Mouse (Mus musculus): ENCODE measurements around the gene Plppr3. TPM values are rescaled to one million over a fixed set of nuclear protein-coding genes. Genes with fewer than 3 reads are reported as not detected.
"Not testable (repeated sequence)": the region's sequence is repeated elsewhere in the genome, so short reads cannot be mapped to it uniquely, and the experiment has no call there.

Plppr3 gene
- polyA plus RNA-seq, 2 experiments = 61.5 to 220 TPM

GRCm38 (mm10) chr10:79889386-79889785 lies 15.0 kb upstream of the Plppr3 start:
- Histone ChIP-seq H3K4me3 (replicated peaks; ENCODE audit: low read length) (no peak overlapping the region), H3K9ac (ENCODE audit: low read depth, low read length, severe bottlenecking) (no peak overlapping the region), H3K4me2 (replicated peaks; ENCODE audit: low read depth, low read length, severe bottlenecking) (no peak overlapping the region), H3K9me3 (ENCODE audit: control insufficient read depth, low read length) (no peaks in the 10 kb centered on the region), H3K27me3 (ENCODE audit: control insufficient read depth, insufficient read depth, low read length) (no peaks in the 10 kb centered on the region), H3K4me1 (ENCODE audit: control insufficient read depth, insufficient read depth, low read length) (no peaks in the 10 kb centered on the region), H3K36me3 (ENCODE audit: control insufficient read depth, insufficient read depth, low read length) (no peaks in the 10 kb centered on the region), H3K27ac (replicated peaks; ENCODE audit: low read depth, low read length) (no peak overlapping the region)
- TF ChIP-seq POLR2A (IDR thresholded peaks at IDR 0.05; ENCODE audit: borderline replicate concordance, extremely low read depth, insufficient read depth, insufficient read length) = no peak
- ATAC-seq (ENCODE audit: low FRiP score, low read depth) (no peak), DNase-seq (ENCODE audit: low spot score) (no peak)
- WGBS = 69% methylated on average over 2 of the region's 2 CpGs

- no peak overlapping the region for H3K4me3 ChIP-seq (replicated peaks; ENCODE audit: low read length)
- H3K9me3 ChIP-seq (ENCODE audit: control insufficient read depth, low read length) = no peaks in the 10 kb centered on the region
- H3K4me2 ChIP-seq (replicated peaks; ENCODE audit: low read depth, low read length, severe bottlenecking) = no peak overlapping the region
- TF ChIP-seq POLR2A (IDR thresholded peaks at IDR 0.05; ENCODE audit: borderline replicate concordance, extremely low read depth, insufficient read depth, insufficient read length) = no peak
- peaks cover 6% of the 10 kb centered on the region; the same call in 1 of the 2 replicates for H3K4me1 ChIP-seq (ENCODE audit: control insufficient read depth, insufficient read depth, low read length)
- 72% methylated on average over 8 of the region's 8 CpGs for WGBS
- no peak overlapping the region for H3K9ac ChIP-seq (ENCODE audit: low read depth, low read length, severe bottlenecking)
- DNase-seq (ENCODE audit: low spot score) (no peak), ATAC-seq (ENCODE audit: low FRiP score, low read depth) (no peak)
- H3K27me3 ChIP-seq (ENCODE audit: control insufficient read depth, insufficient read depth, low read length) = no peaks in the 10 kb centered on the region
- H3K36me3 ChIP-seq (ENCODE audit: control insufficient read depth, insufficient read depth, low read length) = no peaks in the 10 kb centered on the region
- H3K27ac ChIP-seq (replicated peaks; ENCODE audit: low read depth, low read length) = no peak overlapping the region
Measured at GRCm38 (mm10) chr10:79886611-79887010, 12.2 kb upstream of the Plppr3 start.

GRCm38 (mm10) chr10:79886054-79886453 lies 11.6 kb upstream of the Plppr3 start, which contains the start of gene Elane:
Gene Elane, plus strand, starts transcription at chr10:79886247.
- ATAC-seq (ENCODE audit: low FRiP score, low read depth) (no peak), DNase-seq (ENCODE audit: low spot score) (no peak)
- no peaks in the 10 kb centered on the region for H3K27me3 ChIP-seq (ENCODE audit: control insufficient read depth, insufficient read depth, low read length)
- no peak within 1 kb of the TSS for H3K4me3 ChIP-seq (replicated peaks; ENCODE audit: low read length)
- peaks cover 6% of the 10 kb centered on the region; the same call in 1 of the 2 replicates for H3K4me1 ChIP-seq (ENCODE audit: control insufficient read depth, insufficient read depth, low read length)
- no peaks in the 10 kb centered on the region for H3K36me3 ChIP-seq (ENCODE audit: control insufficient read depth, insufficient read depth, low read length)
- 85% methylated on average over 6 of the region's 6 CpGs for WGBS
- no peak within 1 kb of the TSS for H3K9ac ChIP-seq (ENCODE audit: low read depth, low read length, severe bottlenecking)
- H3K9me3 ChIP-seq (ENCODE audit: control insufficient read depth, low read length) = no peaks in the 10 kb centered on the region
- no peak within 1 kb of the TSS for H3K4me2 ChIP-seq (replicated peaks; ENCODE audit: low read depth, low read length, severe bottlenecking)
- TF ChIP-seq POLR2A (IDR thresholded peaks at IDR 0.05; ENCODE audit: borderline replicate concordance, extremely low read depth, insufficient read depth, insufficient read length) = no peak
- no peak within 1 kb of the TSS for H3K27ac ChIP-seq (replicated peaks; ENCODE audit: low read depth, low read length)

DNA sequence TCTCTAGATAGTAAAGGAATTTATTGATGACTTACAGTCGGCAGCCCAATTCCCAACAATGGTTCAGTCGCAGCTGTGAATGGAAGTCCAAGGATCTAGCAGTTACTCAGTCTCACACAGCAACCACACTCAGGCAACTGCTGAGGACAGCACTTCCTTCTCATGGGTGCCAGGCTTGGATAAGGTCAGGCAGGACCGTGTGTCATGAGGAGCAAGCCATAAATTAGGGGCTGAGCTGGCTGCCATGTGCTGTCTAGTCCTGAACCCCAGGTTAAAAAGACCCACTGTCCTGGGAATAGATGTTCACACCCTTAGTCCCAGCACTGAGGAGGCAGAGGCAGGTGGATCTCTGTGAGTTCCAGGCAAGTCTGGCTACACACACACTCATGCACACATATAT lies 10.5 kb upstream of the Plppr3 start:
- H3K4me3 ChIP-seq (replicated peaks; ENCODE audit: low read length); H3K9ac ChIP-seq (ENCODE audit: low read depth, low read length, severe bottlenecking); H3K27ac ChIP-seq (replicated peaks; ENCODE audit: low read depth, low read length); H3K4me2 ChIP-seq (replicated peaks; ENCODE audit: low read depth, low read length, severe bottlenecking); ATAC-seq (ENCODE audit: low FRiP score, low read depth); H3K36me3 ChIP-seq (ENCODE audit: control insufficient read depth, insufficient read depth, low read length); H3K27me3 ChIP-seq (ENCODE audit: control insufficient read depth, insufficient read depth, low read length); DNase-seq (ENCODE audit: low spot score); H3K9me3 ChIP-seq (ENCODE audit: control insufficient read depth, low read length); H3K4me1 ChIP-seq (ENCODE audit: control insufficient read depth, insufficient read depth, low read length): not testable (repeated sequence)
- WGBS = 59% methylated on average over 2 of the region's 3 CpGs

DNA sequence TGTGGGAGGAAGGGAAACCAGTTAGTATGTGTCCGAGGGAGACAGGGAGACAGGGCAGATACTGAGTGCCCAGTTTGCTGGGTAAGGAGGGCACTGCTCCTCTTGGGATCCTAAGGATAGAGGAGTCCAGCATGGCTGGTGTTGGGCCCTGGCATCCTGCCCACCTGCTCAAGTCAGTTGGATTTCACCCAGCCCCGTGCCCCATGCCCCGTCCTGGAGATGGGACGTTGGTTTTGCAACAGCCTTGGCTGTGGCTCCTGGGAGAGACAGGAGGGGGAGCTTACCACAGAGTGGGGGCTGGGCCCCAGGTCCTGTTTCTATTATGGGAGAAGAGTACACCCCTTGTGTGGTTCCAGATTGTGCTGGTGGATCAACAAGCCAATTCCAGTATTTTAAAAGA lies 10.0 kb upstream of the Plppr3 start:
- TF ChIP-seq POLR2A (IDR thresholded peaks at IDR 0.05; ENCODE audit: borderline replicate concordance, extremely low read depth, insufficient read depth, insufficient read length) = no peak
- DNase-seq (ENCODE audit: low spot score) (no peak), ATAC-seq (ENCODE audit: low FRiP score, low read depth) (no peak)
- H3K9ac ChIP-seq (ENCODE audit: low read depth, low read length, severe bottlenecking) = no peak overlapping the region
- no peak overlapping the region for H3K4me3 ChIP-seq (replicated peaks; ENCODE audit: low read length)
- WGBS = 68% methylated on average over 4 of the region's 4 CpGs
- H3K36me3 ChIP-seq (ENCODE audit: control insufficient read depth, insufficient read depth, low read length) = no peaks in the 10 kb centered on the region
- H3K4me1 ChIP-seq (ENCODE audit: control insufficient read depth, insufficient read depth, low read length) = peaks cover 6% of the 10 kb centered on the region; the same call in 1 of the 2 replicates
- no peaks in the 10 kb centered on the region for H3K27me3 ChIP-seq (ENCODE audit: control insufficient read depth, insufficient read depth, low read length)
- H3K4me2 ChIP-seq (replicated peaks; ENCODE audit: low read depth, low read length, severe bottlenecking) = no peak overlapping the region
- H3K9me3 ChIP-seq (ENCODE audit: control insufficient read depth, low read length) = no peaks in the 10 kb centered on the region
- H3K27ac ChIP-seq (replicated peaks; ENCODE audit: low read depth, low read length) = no peak overlapping the region
